Mouse (Mus musculus) ES-E14 (cell line): ENCODE measurements around the gene Lrp1.

ENCODE experiments used
- CHD2 ChIP-seq: IDR thresholded peaks from 2 replicates; pipeline ENCODE4 v1.6.1; 2014; ENCODE audit warnings: mild to moderate bottlenecking, low read depth, low read length, inconsistent platforms
- ZC3H11A ChIP-seq: IDR thresholded peaks from 2 replicates; pipeline ENCODE4 v1.6.1; 2012; ENCODE audit warnings: low read depth, mild to moderate bottlenecking, inconsistent platforms, low read length, borderline replicate concordance
- ZNF384 ChIP-seq: IDR thresholded peaks from 2 replicates; pipeline ENCODE4 v1.6.1; 2012; ENCODE audit warnings: low read depth, low read length, inconsistent platforms

GRCm38 (mm10) chr10:127621191-127622056, 476 bp upstream of the Lrp1 start:
- TF ChIP-seq ZNF384 (no peak; the same call in 1 of the 2 replicates), CHD2 (no peak), ZC3H11A (no peak)
